Mouse (Mus musculus): ENCODE results near the gene P4hb. TPM values are rescaled to one million over a fixed set of nuclear protein-coding genes. Genes with fewer than 3 reads are reported as not detected.
A peak's percentile ranks its signal among the peaks of the same experiment; 100 is the strongest.

Gene P4hb
- total RNA-seq, 1 experiment, result 904 TPM

- no peak overlapping the region for H3K4me3 ChIP-seq (ENCODE audit: insufficient read depth in 1 of 2, low read depth in 1 of 2, low read length in 2 of 2, poor library complexity in 1 of 2, severe bottlenecking in 1 of 2)
- TF ChIP-seq ZC3H11A (IDR thresholded peaks at IDR 0.05; ENCODE audit: borderline replicate concordance, low read depth, low read length) (no peak), MAFK (IDR thresholded peaks at IDR 0.05; ENCODE audit: insufficient read depth, low read depth, low read length) (no peak), ZNF384 (IDR thresholded peaks at IDR 0.05; ENCODE audit: low read depth, low read length) (no peak), HCFC1 (IDR thresholded peaks at IDR 0.05; ENCODE audit: borderline replicate concordance, insufficient read depth, low read length) (no peak), CHD2 (IDR thresholded peaks at IDR 0.05; ENCODE audit: low read depth, low read length) (no peak)
Observed at GRCm38 (mm10) chr11:120555260-120555659, 17.8 kb downstream of the P4hb start.

GRCm38 (mm10) chr11:120554834-120555233 lies 18.2 kb downstream of the P4hb start:
- H3K27ac ChIP-seq (ENCODE audit: insufficient read depth, low read depth, low read length, poor library complexity, severe bottlenecking), result no peak overlapping the region
- no peak overlapping the region for H3K4me3 ChIP-seq (ENCODE audit: insufficient read depth in 1 of 2, low read depth in 1 of 2, low read length in 2 of 2, poor library complexity in 1 of 2, severe bottlenecking in 1 of 2)
- in situ Hi-C loops (cut with MboI; ENCODE audit: low sequenced_read_pairs in 2 of 2, unreplicated experiment in 2 of 2), result no loop called here
- H3K4me1 ChIP-seq (ENCODE audit: control insufficient read depth in 2 of 2, insufficient read depth in 2 of 2, low read length in 2 of 2, poor library complexity in 1 of 2), result peaks cover 0 to 9% of the 10 kb centered on the region in 2 experiments; a peak in 2 of 4 replicates
- no peak for DNase-seq (ENCODE audit: low read depth, low spot score)
- no peak overlapping the region for H3K9ac ChIP-seq (ENCODE audit: insufficient read depth, low read depth, low read length, poor library complexity, severe bottlenecking)
- H3K9me3 ChIP-seq (ENCODE audit: control insufficient read depth, insufficient read depth, low read depth, low read length), result no peaks in the 10 kb centered on the region
- H3K36me3 ChIP-seq (ENCODE audit: control insufficient read depth, insufficient read depth, low read length, poor library complexity, severe bottlenecking), result 0 out of 2 replicates have a peak, but pooled peaks cover 2% of the 10 kb centered on the region
- TF ChIP-seq CHD2 (IDR thresholded peaks at IDR 0.05; ENCODE audit: low read depth, low read length), result no peak
- no peak for TF ChIP-seq MAFK (IDR thresholded peaks at IDR 0.05; ENCODE audit: insufficient read depth, low read depth, low read length)
- TF ChIP-seq HCFC1 (IDR thresholded peaks at IDR 0.05; ENCODE audit: borderline replicate concordance, insufficient read depth, low read length), result no peak
- TF ChIP-seq ZC3H11A (IDR thresholded peaks at IDR 0.05; ENCODE audit: borderline replicate concordance, low read depth, low read length), result no peak
- no peak for TF ChIP-seq ZNF384 (IDR thresholded peaks at IDR 0.05; ENCODE audit: low read depth, low read length)

More at GRCm38 (mm10) chr11:120555260-120555659, 17.8 kb downstream of the P4hb start:
- Histone ChIP-seq H3K27ac (ENCODE audit: insufficient read depth, low read depth, low read length, poor library complexity, severe bottlenecking) (no peak overlapping the region), H3K36me3 (ENCODE audit: control insufficient read depth, insufficient read depth, low read length, poor library complexity, severe bottlenecking) (peaks cover 6% of the 10 kb centered on the region), H3K4me1 (ENCODE audit: control insufficient read depth in 2 of 2, insufficient read depth in 2 of 2, low read length in 2 of 2, poor library complexity in 1 of 2) (peaks cover 0 to 5% of the 10 kb centered on the region in 2 experiments; a peak in 1 of 4 replicates), H3K9me3 (ENCODE audit: control insufficient read depth, insufficient read depth, low read depth, low read length) (no peaks in the 10 kb centered on the region), H3K9ac (ENCODE audit: insufficient read depth, low read depth, low read length, poor library complexity, severe bottlenecking) (no peak overlapping the region)
- in situ Hi-C loops (cut with MboI; ENCODE audit: low sequenced_read_pairs in 2 of 2, unreplicated experiment in 2 of 2), result no loop called here
- no peak for DNase-seq (ENCODE audit: low read depth, low spot score)

- in situ Hi-C loops (cut with MboI; ENCODE audit: low sequenced_read_pairs in 2 of 2, unreplicated experiment in 2 of 2), result no loop called here
- TF ChIP-seq ZC3H11A (IDR thresholded peaks at IDR 0.05; ENCODE audit: borderline replicate concordance, low read depth, low read length) (no peak), ZNF384 (IDR thresholded peaks at IDR 0.05; ENCODE audit: low read depth, low read length) (no peak), HCFC1 (IDR thresholded peaks at IDR 0.05; ENCODE audit: borderline replicate concordance, insufficient read depth, low read length) (no peak), MAFK (IDR thresholded peaks at IDR 0.05; ENCODE audit: insufficient read depth, low read depth, low read length) (no peak), CHD2 (IDR thresholded peaks at IDR 0.05; ENCODE audit: low read depth, low read length) (no peak)
- Histone ChIP-seq H3K9ac (ENCODE audit: insufficient read depth, low read depth, low read length, poor library complexity, severe bottlenecking) (no peak overlapping the region), H3K36me3 (ENCODE audit: control insufficient read depth, insufficient read depth, low read length, poor library complexity, severe bottlenecking) (no peaks in the 10 kb centered on the region), H3K4me3 (ENCODE audit: insufficient read depth in 1 of 2, low read depth in 1 of 2, low read length in 2 of 2, poor library complexity in 1 of 2, severe bottlenecking in 1 of 2) (no peak overlapping the region), H3K9me3 (ENCODE audit: control insufficient read depth, insufficient read depth, low read depth, low read length) (no peaks in the 10 kb centered on the region), H3K4me1 (ENCODE audit: control insufficient read depth in 2 of 2, insufficient read depth in 2 of 2, low read length in 2 of 2, poor library complexity in 1 of 2) (peaks cover 0 to 9% of the 10 kb centered on the region in 2 experiments; a peak in 3 of 4 replicates), H3K27ac (ENCODE audit: insufficient read depth, low read depth, low read length, poor library complexity, severe bottlenecking) (no peak overlapping the region)
- no peak for DNase-seq (ENCODE audit: low read depth, low spot score)
Observed at GRCm38 (mm10) chr11:120552736-120553135, 20.3 kb downstream of the P4hb start.

- Histone ChIP-seq H3K27ac (ENCODE audit: insufficient read depth, low read depth, low read length, poor library complexity, severe bottlenecking) (no peak within 1 kb of the TSS), H3K36me3 (ENCODE audit: control insufficient read depth, insufficient read depth, low read length, poor library complexity, severe bottlenecking) (no peaks in the 10 kb centered on the region; the same call in 1 of the 2 replicates), H3K9me3 (ENCODE audit: control insufficient read depth, insufficient read depth, low read depth, low read length) (no peaks in the 10 kb centered on the region), H3K4me3 (ENCODE audit: insufficient read depth in 1 of 2, low read depth in 1 of 2, low read length in 2 of 2, poor library complexity in 1 of 2, severe bottlenecking in 1 of 2) (peak within 1 kb of the TSS; percentile 74 to 76), H3K4me1 (ENCODE audit: control insufficient read depth in 2 of 2, insufficient read depth in 2 of 2, low read length in 2 of 2, poor library complexity in 1 of 2) (peaks cover 0 to 9% of the 10 kb centered on the region in 2 experiments; a peak in 3 of 4 replicates), H3K9ac (ENCODE audit: insufficient read depth, low read depth, low read length, poor library complexity, severe bottlenecking) (peak within 1 kb of the TSS; percentile 80)
- no peak for DNase-seq (ENCODE audit: low read depth, low spot score)
- in situ Hi-C loops (cut with MboI; ENCODE audit: low sequenced_read_pairs in 2 of 2, unreplicated experiment in 2 of 2), result no loop called here
- TF ChIP-seq MAFK (IDR thresholded peaks at IDR 0.05; ENCODE audit: insufficient read depth, low read depth, low read length) (no peak), CHD2 (IDR thresholded peaks at IDR 0.05; ENCODE audit: low read depth, low read length) (no peak), HCFC1 (IDR thresholded peaks at IDR 0.05; ENCODE audit: borderline replicate concordance, insufficient read depth, low read length) (no peak), ZNF384 (IDR thresholded peaks at IDR 0.05; ENCODE audit: low read depth, low read length) (no peak), ZC3H11A (IDR thresholded peaks at IDR 0.05; ENCODE audit: borderline replicate concordance, low read depth, low read length) (no peak)
Observed at GRCm38 (mm10) chr11:120550810-120551440, 22.1 kb downstream of the P4hb start, which contains the start of gene Ppp1r27. Ppp1r27 (minus strand) TSS chr11:120551132.
